Mouse (Mus musculus): ENCODE results near the gene Chrm2. TPM values are rescaled to one million over a fixed set of nuclear protein-coding genes. Genes with fewer than 3 reads are reported as not detected.
A peak's percentile ranks its signal among the peaks of the same experiment; 100 is the strongest.

Chrm2 gene
- polyA plus RNA-seq, 1 experiment from 2014 or later = 0.04 TPM

DNA sequence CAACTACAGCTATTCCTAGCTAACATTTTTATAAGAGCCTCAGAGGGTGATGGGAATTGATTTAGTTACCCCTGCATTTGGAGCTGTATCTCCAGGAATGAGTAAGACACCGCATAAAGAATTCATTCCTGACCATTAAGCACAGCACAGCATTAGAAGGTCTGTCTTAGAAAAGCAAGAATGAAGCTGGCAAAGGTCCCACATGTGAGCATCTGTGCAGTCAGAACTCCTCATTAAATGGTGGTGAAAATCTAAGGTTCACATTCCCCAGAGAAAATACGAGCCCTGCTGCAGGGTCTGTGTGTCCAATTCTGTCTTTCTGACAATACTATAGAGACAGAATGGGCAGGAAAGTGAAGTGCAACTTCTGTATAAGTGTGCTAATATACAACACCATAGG, 179.0 kb downstream of the Chrm2 start:
- Histone ChIP-seq H3K4me2 (ENCODE audit: low read length) (no peak overlapping the region), H3K4me1 (replicated peaks; ENCODE audit: insufficient read depth, low read length) (no peaks in the 10 kb centered on the region), H3K4me3 (replicated peaks; ENCODE audit: low read depth, low read length) (no peak overlapping the region), H3K9me3 (replicated peaks; ENCODE audit: low read length) (no peaks in the 10 kb centered on the region), H3K27ac (no peak overlapping the region), H3K9ac (ENCODE audit: low read depth, low read length) (no peak overlapping the region), H3K27me3 (ENCODE audit: insufficient read depth, low read length) (no peaks in the 10 kb centered on the region), H3K36me3 (ENCODE audit: insufficient read depth, low read length) (no peaks in the 10 kb centered on the region)
- DNase-seq (ENCODE audit: low spot score) (no peak), ATAC-seq (replicated peaks; ENCODE audit: low FRiP score, low read depth) (no peak)
- TF ChIP-seq CTCF (IDR thresholded peaks at IDR 0.05; ENCODE audit: low read depth) = no peak
- 66% methylated on average over 2 of the region's 2 CpGs for WGBS

MicroRNAs encoded within 50 kb of the gene (microRNA counts, 519-probe panel; counts per million panel counts)
- microRNA mmu-miR-490 = 330 counts per million, percentile 68 among the panel's probes with 10 or more counts

Small RNA genes lying within 50 kb of the gene (microRNA-seq; reads per million reads assigned to microRNA genes)
- not detected for gene Mir490
